In genomic region chr1:163308631-163309030, GRCm38 (mm10) we compare ENCODE assay signal across 9 mouse cellular contexts. TPM values are rescaled to one million over a fixed set of nuclear protein-coding genes. Genes with fewer than 3 reads are reported as not detected.
DNase-seq lines count a peak whose midpoint lies in the region; ATAC-seq and TF ChIP-seq lines count a peak whose summit lies in the region.
"Had no signal": no experiment of that assay in that cellular context is flagged by ENCODE, and none has a peak within 500 bp of the region (broad histone marks: within the 10 kb centered on the region; RNA-seq: fewer than 3 reads in every experiment).

No protein-coding gene starts in this region.

- H3K36me3 ChIP-seq in hindbrain, embryonic 12.5 days, result no peaks in the 10 kb centered on the region
- no peaks in the 10 kb centered on the region for H3K36me3 ChIP-seq in midbrain, embryonic 11.5 days (ENCODE audit: control insufficient read depth, insufficient read depth, low read length)
- H3K36me3 ChIP-seq in lung, postnatal 0 days (ENCODE audit: insufficient read depth, low read length), result no peaks in the 10 kb centered on the region

- 0 out of 2 replicates have a peak, but pooled peaks cover 3% of the 10 kb centered on the region for H3K9me3 ChIP-seq in hindbrain, embryonic 12.5 days (replicated peaks)
- H3K9me3 ChIP-seq in midbrain, embryonic 11.5 days (ENCODE audit: control insufficient read depth, low read length), result no peaks in the 10 kb centered on the region
- H3K9me3 ChIP-seq in lung, postnatal 0 days (ENCODE audit: low read length), result no peaks in the 10 kb centered on the region

- no peaks in the 10 kb centered on the region for H3K4me1 ChIP-seq in brown adipose tissue, adult 24 weeks (ENCODE audit: control insufficient read depth, insufficient read depth, insufficient read length, low read length)
- H3K4me1 ChIP-seq in hindbrain, embryonic 12.5 days, result peaks cover 24% of the 10 kb centered on the region
- peaks cover 26% of the 10 kb centered on the region for H3K4me1 ChIP-seq in midbrain, embryonic 11.5 days (ENCODE audit: control insufficient read depth, insufficient read depth, low read length)
- H3K4me1 ChIP-seq in lung, postnatal 0 days (ENCODE audit: insufficient read depth, low read depth, low read length), result no peaks in the 10 kb centered on the region

- peak; percentile 53; the same call in 1 of the 2 replicates for ATAC-seq in hindbrain, embryonic 12.5 days (ENCODE audit: low FRiP score)
- peak; percentile 61 for ATAC-seq in midbrain, embryonic 11.5 days (ENCODE audit: low FRiP score)
- no peak for ATAC-seq in cerebellum, adult (ENCODE audit: insufficient number of reproducible peaks, low FRiP score, low TSS enrichment)
- no peak for ATAC-seq in lung, postnatal 0 days

- 1% methylated on average over 24 of the region's 24 CpGs for WGBS in hindbrain, embryonic 12.5 days
- 2% methylated on average over 24 of the region's 24 CpGs for WGBS in midbrain, embryonic 11.5 days
- 14% methylated on average over 24 of the region's 24 CpGs for WGBS in lung, postnatal 0 days

- peak overlapping the region; percentile 61 for H3K4me2 ChIP-seq in hindbrain, embryonic 12.5 days (replicated peaks)
- peak overlapping the region; percentile 29 for H3K4me2 ChIP-seq in midbrain, embryonic 11.5 days
- no peak overlapping the region for H3K4me2 ChIP-seq in lung, postnatal 0 days (replicated peaks; ENCODE audit: low read depth, low read length)

- TF ChIP-seq CTCF in lung, postnatal 0 days (IDR thresholded peaks at IDR 0.05), result no peak

- H3K4me3 ChIP-seq in brown adipose tissue, adult 24 weeks (ENCODE audit: insufficient read depth, low read depth, low read length), result peak overlapping the region; percentile 27
- peak overlapping the region; percentile 48 for H3K4me3 ChIP-seq in hindbrain, embryonic 12.5 days
- H3K4me3 ChIP-seq in midbrain, embryonic 11.5 days (ENCODE audit: low read depth, low read length), result no peak overlapping the region; the same call in 1 of the 2 replicates
- no peak overlapping the region for H3K4me3 ChIP-seq in lung, postnatal 0 days (ENCODE audit: low read depth, low read length)

- no peak for TF ChIP-seq EP300 in lung, postnatal 0 days (IDR thresholded peaks at IDR 0.05)

- peak overlapping the region; percentile 41 for H3K9ac ChIP-seq in hindbrain, embryonic 12.5 days
- no peak overlapping the region for H3K9ac ChIP-seq in midbrain, embryonic 11.5 days (ENCODE audit: low read length)
- H3K9ac ChIP-seq in lung, postnatal 0 days (replicated peaks; ENCODE audit: low read depth), result no peak overlapping the region

- peak; percentile 14 for DNase-seq in adrenal gland, postnatal 10 days
- DNase-seq in adrenal gland, adult 2 months, result no peak
- peak; percentile 95 for DNase-seq in midbrain, embryonic 11.5 days (ENCODE audit: low spot score, missing footprints)
- DNase-seq in right cerebral cortex, adult 2 months (ENCODE audit: low spot score in 2 of 2), result no peak
- DNase-seq in lung, postnatal 0 days (ENCODE audit: low spot score), result no peak
- DNase-seq: thymus, postnatal 36 days had no signal

- peak overlapping the region; percentile 38; the same call in 1 of the 2 replicates for H3K27ac ChIP-seq in brown adipose tissue, adult 24 weeks (replicated peaks; ENCODE audit: low read depth, low read length)
- no peak overlapping the region; the same call in 1 of the 2 replicates for H3K27ac ChIP-seq in hindbrain, embryonic 12.5 days
- no peak overlapping the region for H3K27ac ChIP-seq in midbrain, embryonic 11.5 days (ENCODE audit: low read depth, low read length)
- H3K27ac ChIP-seq in lung, postnatal 0 days (ENCODE audit: low read length), result no peak overlapping the region

- H3K27me3 ChIP-seq in hindbrain, embryonic 12.5 days, result peaks cover 91% of the 10 kb centered on the region
- H3K27me3 ChIP-seq in midbrain, embryonic 11.5 days (ENCODE audit: control insufficient read depth, insufficient read depth, low read length), result peaks cover 60% of the 10 kb centered on the region
- H3K27me3 ChIP-seq in lung, postnatal 0 days (replicated peaks; ENCODE audit: insufficient read depth, low read length), result peaks cover 35% of the 10 kb centered on the region; the same call in 1 of the 2 replicates

RNA-seq across cellular contexts. Expression of gene Prrx1, which starts 4.9 kb away (rescaled TPM):
- total RNA-seq in adrenal gland, postnatal 10 days (2021), result 10 to 100 TPM; 14.2 to 22.1 TPM
- 10 to 100 TPM in 1 of 2 experiments, 1 to 10 TPM in 1; 8.9 to 10.3 TPM for total RNA-seq in adrenal gland, adult 2 months (2021)
- 1.3 and 1.5 TPM in 2 replicates for polyA plus RNA-seq in adrenal gland, adult 2 months (2012; rRNA removed)
- polyA plus RNA-seq in brown adipose tissue, adult 24 weeks (2012; ENCODE audit: insufficient read depth, insufficient read length, missing spikeins), result 10.2 and 10.3 TPM in 2 replicates
- 81.5 and 83.2 TPM in 2 replicates for polyA plus RNA-seq in hindbrain, embryonic 12.5 days (2016; fragmentation: Nextera tagmentation; extraction: Ambion mirVana)
- 14.2 and 16.5 TPM in 2 replicates for polyA plus RNA-seq in midbrain, embryonic 11.5 days (2014; fragmentation: Nextera tagmentation; extraction: Ambion mirVana)
- 3.6 and 4.6 TPM in 2 replicates for polyA plus RNA-seq in lung, postnatal 0 days (2015; fragmentation: Nextera tagmentation; extraction: Ambion mirVana)

Comparison
In these comparisons a context has a peak if more than half of its experiments do, and no peak if none do; other contexts are left out.
1. DNase-seq: peak in adrenal gland, postnatal 10 days (single experiment) and midbrain, embryonic 11.5 days (single experiment); none in adrenal gland, adult 2 months (single experiment), right cerebral cortex, adult 2 months (0 of 2) and lung, postnatal 0 days (single experiment).
2. H3K4me3 ChIP-seq: peak in brown adipose tissue, adult 24 weeks (single experiment) and hindbrain, embryonic 12.5 days (single experiment); none in midbrain, embryonic 11.5 days (single experiment) and lung, postnatal 0 days (single experiment).
3. ATAC-seq: peak in hindbrain, embryonic 12.5 days (single experiment) and midbrain, embryonic 11.5 days (single experiment); none in cerebellum, adult (single experiment) and lung, postnatal 0 days (single experiment).